Mouse (Mus musculus) C2C12 (cell line): Measurements from ENCODE around the gene Uspl1.

ENCODE experiments used
- CTCF ChIP-seq: IDR thresholded peaks from one replicate; pipeline ENCODE4 v1.5.1; 2011; ENCODE audit not compliant: control insufficient read depth, insufficient read depth, insufficient read length
- USF1 ChIP-seq: IDR thresholded peaks from one replicate; pipeline ENCODE4 v1.6.1; 2011; ENCODE audit warnings: low read depth, mild to moderate bottlenecking, control low read depth, moderate library complexity

DNA sequence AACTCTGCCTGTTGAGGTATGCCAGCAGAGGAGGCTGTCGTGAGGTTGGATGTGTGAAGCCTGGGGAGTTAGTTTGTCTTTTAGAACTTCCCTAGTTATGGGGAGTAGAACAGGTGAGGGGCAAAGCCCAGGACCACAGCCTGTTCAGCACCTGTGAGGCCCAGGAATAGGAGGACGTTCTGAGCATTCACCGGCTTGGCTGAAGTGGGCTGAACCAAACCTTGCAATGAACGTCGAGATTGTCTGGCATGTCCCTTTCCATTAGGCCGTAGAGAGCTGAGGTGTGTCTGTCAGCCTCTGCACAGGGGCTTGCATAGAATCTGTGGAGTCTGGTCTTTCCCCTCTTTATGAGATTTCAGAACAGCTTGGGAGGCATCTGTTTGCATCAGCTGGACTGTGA, 23.5 kb downstream of the Uspl1 start:
- no peak for TF ChIP-seq CTCF
- no peak for TF ChIP-seq USF1
